Mouse (Mus musculus): Measurements from ENCODE around the gene Syne3. TPM values are rescaled to one million over a fixed set of nuclear protein-coding genes. Genes with fewer than 3 reads are reported as not detected.

The Syne3 gene
- polyA plus RNA-seq, 1 experiment from 2014 or later = 0.51 TPM

- Histone ChIP-seq H3K4me3 (ENCODE audit: low read length) (no peak overlapping the region), H3K36me3 (ENCODE audit: control insufficient read depth, insufficient read depth, low read length) (no peaks in the 10 kb centered on the region), H3K9me3 (ENCODE audit: control insufficient read depth, low read length) (peaks cover 5% of the 10 kb centered on the region; the same call in 1 of the 2 replicates), H3K4me1 (ENCODE audit: control insufficient read depth, insufficient read depth, low read length) (no peaks in the 10 kb centered on the region), H3K27me3 (ENCODE audit: control insufficient read depth, insufficient read depth, low read length) (no peaks in the 10 kb centered on the region), H3K27ac (ENCODE audit: low read depth, low read length) (no peak overlapping the region), H3K4me2 (replicated peaks; ENCODE audit: low read depth, low read length) (no peak overlapping the region), H3K9ac (ENCODE audit: low read depth, low read length) (no peak overlapping the region)
- 68% methylated on average over 4 of the region's 4 CpGs for WGBS
- no peak for ATAC-seq (ENCODE audit: low FRiP score, low TSS enrichment)
These were observed 73.4 kb downstream of the Syne3 start for GRCm38 (mm10) chr12:104936223-104936622.

- Histone ChIP-seq H3K9ac (ENCODE audit: low read depth, low read length) (no peak overlapping the region), H3K4me1 (ENCODE audit: control insufficient read depth, insufficient read depth, low read length) (no peaks in the 10 kb centered on the region), H3K4me2 (replicated peaks; ENCODE audit: low read depth, low read length) (no peak overlapping the region), H3K4me3 (ENCODE audit: low read length) (no peak overlapping the region), H3K36me3 (ENCODE audit: control insufficient read depth, insufficient read depth, low read length) (no peaks in the 10 kb centered on the region), H3K9me3 (ENCODE audit: control insufficient read depth, low read length) (peaks cover 5% of the 10 kb centered on the region; the same call in 1 of the 2 replicates), H3K27me3 (ENCODE audit: control insufficient read depth, insufficient read depth, low read length) (no peaks in the 10 kb centered on the region), H3K27ac (ENCODE audit: low read depth, low read length) (no peak overlapping the region)
- no peak for ATAC-seq (ENCODE audit: low FRiP score, low TSS enrichment)
- WGBS = 87% methylated on average over 8 of the region's 8 CpGs
These were observed 74.5 kb downstream of the Syne3 start for GRCm38 (mm10) chr12:104935144-104935543.

GRCm38 (mm10) chr12:104933800-104934199, 75.8 kb downstream of the Syne3 start:
- no peak overlapping the region for H3K4me2 ChIP-seq (replicated peaks; ENCODE audit: low read depth, low read length)
- no peak overlapping the region for H3K4me3 ChIP-seq (ENCODE audit: low read length)
- no peaks in the 10 kb centered on the region for H3K4me1 ChIP-seq (ENCODE audit: control insufficient read depth, insufficient read depth, low read length)
- H3K27me3 ChIP-seq (ENCODE audit: control insufficient read depth, insufficient read depth, low read length) = no peaks in the 10 kb centered on the region
- peaks cover 5% of the 10 kb centered on the region; the same call in 1 of the 2 replicates for H3K9me3 ChIP-seq (ENCODE audit: control insufficient read depth, low read length)
- H3K9ac ChIP-seq (ENCODE audit: low read depth, low read length) = no peak overlapping the region
- no peaks in the 10 kb centered on the region for H3K36me3 ChIP-seq (ENCODE audit: control insufficient read depth, insufficient read depth, low read length)
- no peak for ATAC-seq (ENCODE audit: low FRiP score, low TSS enrichment)
- WGBS = 67% methylated on average over 13 of the region's 13 CpGs
- no peak overlapping the region for H3K27ac ChIP-seq (ENCODE audit: low read depth, low read length)

GRCm38 (mm10) chr12:104933217-104933616, 76.4 kb downstream of the Syne3 start:
- ATAC-seq (ENCODE audit: low FRiP score, low TSS enrichment) = no peak
- H3K4me2 ChIP-seq (replicated peaks; ENCODE audit: low read depth, low read length) = no peak overlapping the region
- 78% methylated on average over 2 of the region's 2 CpGs for WGBS
- H3K27ac ChIP-seq (ENCODE audit: low read depth, low read length) = no peak overlapping the region
- H3K4me1 ChIP-seq (ENCODE audit: control insufficient read depth, insufficient read depth, low read length) = no peaks in the 10 kb centered on the region
- H3K36me3 ChIP-seq (ENCODE audit: control insufficient read depth, insufficient read depth, low read length) = no peaks in the 10 kb centered on the region
- H3K4me3 ChIP-seq (ENCODE audit: low read length) = no peak overlapping the region
- H3K9ac ChIP-seq (ENCODE audit: low read depth, low read length) = no peak overlapping the region
- H3K27me3 ChIP-seq (ENCODE audit: control insufficient read depth, insufficient read depth, low read length) = no peaks in the 10 kb centered on the region
- H3K9me3 ChIP-seq (ENCODE audit: control insufficient read depth, low read length) = peaks cover 5% of the 10 kb centered on the region; the same call in 1 of the 2 replicates

GRCm38 (mm10) chr12:104925765-104926164, 83.8 kb downstream of the Syne3 start:
- peaks cover 9% of the 10 kb centered on the region; the same call in 1 of the 2 replicates for H3K4me1 ChIP-seq (ENCODE audit: control insufficient read depth, insufficient read depth, low read length)
- no peak overlapping the region for H3K9ac ChIP-seq (ENCODE audit: low read depth, low read length)
- H3K9me3 ChIP-seq (ENCODE audit: control insufficient read depth, low read length) = no peaks in the 10 kb centered on the region
- ATAC-seq (ENCODE audit: low FRiP score, low TSS enrichment) = no peak
- H3K27ac ChIP-seq (ENCODE audit: low read depth, low read length) = no peak overlapping the region
- no peaks in the 10 kb centered on the region for H3K27me3 ChIP-seq (ENCODE audit: control insufficient read depth, insufficient read depth, low read length)
- H3K4me2 ChIP-seq (replicated peaks; ENCODE audit: low read depth, low read length) = no peak overlapping the region
- 81% methylated on average over 2 of the region's 2 CpGs for WGBS
- no peaks in the 10 kb centered on the region for H3K36me3 ChIP-seq (ENCODE audit: control insufficient read depth, insufficient read depth, low read length)
- H3K4me3 ChIP-seq (ENCODE audit: low read length) = no peak overlapping the region

GRCm38 (mm10) chr12:104925035-104925434, 84.6 kb downstream of the Syne3 start:
- 94% methylated on average over 5 of the region's 5 CpGs for WGBS
- no peaks in the 10 kb centered on the region for H3K27me3 ChIP-seq (ENCODE audit: control insufficient read depth, insufficient read depth, low read length)
- no peak overlapping the region for H3K27ac ChIP-seq (ENCODE audit: low read depth, low read length)
- H3K4me1 ChIP-seq (ENCODE audit: control insufficient read depth, insufficient read depth, low read length) = peaks cover 9% of the 10 kb centered on the region; the same call in 1 of the 2 replicates
- no peak overlapping the region for H3K4me2 ChIP-seq (replicated peaks; ENCODE audit: low read depth, low read length)
- no peak overlapping the region for H3K9ac ChIP-seq (ENCODE audit: low read depth, low read length)
- no peaks in the 10 kb centered on the region for H3K36me3 ChIP-seq (ENCODE audit: control insufficient read depth, insufficient read depth, low read length)
- H3K9me3 ChIP-seq (ENCODE audit: control insufficient read depth, low read length) = no peaks in the 10 kb centered on the region
- no peak for ATAC-seq (ENCODE audit: low FRiP score, low TSS enrichment)
- H3K4me3 ChIP-seq (ENCODE audit: low read length) = no peak overlapping the region

- peaks cover 9% of the 10 kb centered on the region; the same call in 1 of the 2 replicates for H3K4me1 ChIP-seq (ENCODE audit: control insufficient read depth, insufficient read depth, low read length)
- ATAC-seq (ENCODE audit: low FRiP score, low TSS enrichment) = no peak
- no peak overlapping the region for H3K4me2 ChIP-seq (replicated peaks; ENCODE audit: low read depth, low read length)
- no peaks in the 10 kb centered on the region for H3K36me3 ChIP-seq (ENCODE audit: control insufficient read depth, insufficient read depth, low read length)
- no peak overlapping the region for H3K27ac ChIP-seq (ENCODE audit: low read depth, low read length)
- H3K27me3 ChIP-seq (ENCODE audit: control insufficient read depth, insufficient read depth, low read length) = no peaks in the 10 kb centered on the region
- H3K9ac ChIP-seq (ENCODE audit: low read depth, low read length) = no peak overlapping the region
- no peaks in the 10 kb centered on the region for H3K9me3 ChIP-seq (ENCODE audit: control insufficient read depth, low read length)
- H3K4me3 ChIP-seq (ENCODE audit: low read length) = no peak overlapping the region
- WGBS = 89% methylated on average over 3 of the region's 3 CpGs
These were observed 85.1 kb downstream of the Syne3 start for GRCm38 (mm10) chr12:104924546-104924945.

- Histone ChIP-seq H3K27ac (ENCODE audit: low read depth, low read length) (peak overlapping the region; percentile 51; the same call in 1 of the 2 replicates), H3K4me3 (ENCODE audit: low read length) (no peak overlapping the region), H3K4me1 (ENCODE audit: control insufficient read depth, insufficient read depth, low read length) (peaks cover 9% of the 10 kb centered on the region; the same call in 1 of the 2 replicates), H3K9ac (ENCODE audit: low read depth, low read length) (no peak overlapping the region), H3K36me3 (ENCODE audit: control insufficient read depth, insufficient read depth, low read length) (no peaks in the 10 kb centered on the region), H3K27me3 (ENCODE audit: control insufficient read depth, insufficient read depth, low read length) (no peaks in the 10 kb centered on the region), H3K9me3 (ENCODE audit: control insufficient read depth, low read length) (no peaks in the 10 kb centered on the region), H3K4me2 (replicated peaks; ENCODE audit: low read depth, low read length) (no peak overlapping the region)
- no peak for ATAC-seq (ENCODE audit: low FRiP score, low TSS enrichment)
- 31% methylated on average over 19 of the region's 19 CpGs for whole genome bisulfite sequencing
These were observed 85.6 kb downstream of the Syne3 start for GRCm38 (mm10) chr12:104923948-104924388.

- 66% methylated on average over 8 of the region's 8 CpGs for WGBS
- Histone ChIP-seq H3K27ac (ENCODE audit: low read depth, low read length) (no peak overlapping the region), H3K4me2 (replicated peaks; ENCODE audit: low read depth, low read length) (no peak overlapping the region), H3K9me3 (ENCODE audit: control insufficient read depth, low read length) (no peaks in the 10 kb centered on the region), H3K27me3 (ENCODE audit: control insufficient read depth, insufficient read depth, low read length) (no peaks in the 10 kb centered on the region), H3K9ac (ENCODE audit: low read depth, low read length) (no peak overlapping the region), H3K36me3 (ENCODE audit: control insufficient read depth, insufficient read depth, low read length) (no peaks in the 10 kb centered on the region), H3K4me3 (ENCODE audit: low read length) (no peak overlapping the region), H3K4me1 (ENCODE audit: control insufficient read depth, insufficient read depth, low read length) (peaks cover 9% of the 10 kb centered on the region; the same call in 1 of the 2 replicates)
- ATAC-seq (ENCODE audit: low FRiP score, low TSS enrichment) = no peak
These were observed 87.0 kb downstream of the Syne3 start for GRCm38 (mm10) chr12:104922647-104923046.
